Mouse (Mus musculus) cerebellum, adult 9-10 months (tissue): ENCODE measurements around the gene Armc7.
"Not testable (repeated sequence)": the region's sequence is repeated elsewhere in the genome, so short reads cannot be mapped to it uniquely, and the experiment has no call there.

ENCODE experiments used
- DNase-seq: peaks from one replicate; pipeline ENCODE4 v3.0.0; 2022

Gene Armc7

GRCm38 (mm10) chr11:115456182-115456581 is 19.3 kb upstream of the Armc7 start:
- no peak for DNase-seq

GRCm38 (mm10) chr11:115457405-115457804 is 18.1 kb upstream of the Armc7 start:
- DNase-seq: no peak

GRCm38 (mm10) chr11:115460976-115461375 is 14.5 kb upstream of the Armc7 start:
- DNase-seq: no peak

DNA sequence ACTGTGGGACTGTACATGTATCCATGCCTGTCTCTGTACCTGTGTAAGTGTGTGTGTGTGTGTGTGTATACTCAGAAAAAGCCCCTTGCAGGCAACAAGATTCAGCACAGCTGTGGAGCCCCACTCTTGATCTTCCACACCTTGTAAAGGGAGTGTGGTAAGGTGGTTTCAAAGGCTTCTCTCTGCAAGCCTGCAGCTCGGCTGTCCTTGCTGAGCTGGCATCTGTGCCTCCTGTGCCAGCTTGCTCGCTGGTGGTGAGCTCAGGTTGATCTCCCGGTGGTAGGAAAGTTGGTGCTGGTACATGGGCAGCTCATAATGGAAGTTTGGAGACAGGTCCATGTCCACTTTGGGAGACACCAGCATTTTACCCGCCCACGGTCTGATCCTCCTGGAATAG is 13.6 kb upstream of the Armc7 start:
- DNase-seq: no peak

GRCm38 (mm10) chr11:115462243-115462891 is 13.1 kb upstream of the Armc7 start, which contains the start of gene Slc16a5:
Gene Slc16a5, plus strand, starts transcription at chr11:115462474.
- no peak for DNase-seq

DNA sequence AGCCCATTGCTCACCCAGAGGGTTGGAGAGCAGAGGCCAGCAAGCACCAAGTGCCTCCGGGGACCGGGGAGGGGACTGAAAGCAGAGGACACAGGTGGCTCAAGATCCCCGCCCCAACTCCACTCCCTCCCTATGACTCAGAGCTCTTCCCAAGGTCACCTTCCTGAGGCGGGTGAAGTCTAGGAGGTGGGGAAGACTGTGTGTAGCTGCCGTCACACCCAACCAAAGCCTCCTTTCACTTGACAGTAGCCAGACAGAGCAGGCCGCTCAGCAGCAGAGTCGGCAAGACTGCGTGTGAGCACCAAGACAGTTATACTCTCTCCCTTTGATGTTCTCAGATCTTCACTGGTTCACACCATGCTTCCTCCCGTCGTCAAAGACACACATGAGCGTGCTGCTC is 12.1 kb upstream of the Armc7 start:
- DNase-seq: no peak

GRCm38 (mm10) chr11:115464851-115465250 is 10.6 kb upstream of the Armc7 start:
- DNase-seq: no peak

DNA sequence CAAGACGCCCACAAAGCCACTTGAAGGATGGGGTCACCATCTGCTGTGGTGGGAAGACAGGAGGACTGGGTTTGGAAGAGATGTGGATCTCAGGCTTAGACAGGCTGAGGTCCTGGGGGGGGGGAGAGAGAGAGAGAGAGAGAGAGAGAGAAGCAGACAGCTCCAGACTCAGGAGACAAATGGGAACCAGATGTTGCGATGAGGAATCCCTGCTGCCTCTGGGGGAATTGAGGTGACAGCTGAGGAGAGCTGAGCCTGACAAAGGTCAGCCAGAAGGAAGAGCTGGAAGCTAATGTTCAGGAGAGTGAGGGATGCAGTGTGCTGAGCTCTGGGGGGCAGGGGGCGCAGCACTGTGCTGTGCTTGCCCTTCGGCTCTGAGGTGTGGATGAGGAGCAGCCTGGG is 8.2 kb upstream of the Armc7 start:
- DNase-seq: no peak

DNA sequence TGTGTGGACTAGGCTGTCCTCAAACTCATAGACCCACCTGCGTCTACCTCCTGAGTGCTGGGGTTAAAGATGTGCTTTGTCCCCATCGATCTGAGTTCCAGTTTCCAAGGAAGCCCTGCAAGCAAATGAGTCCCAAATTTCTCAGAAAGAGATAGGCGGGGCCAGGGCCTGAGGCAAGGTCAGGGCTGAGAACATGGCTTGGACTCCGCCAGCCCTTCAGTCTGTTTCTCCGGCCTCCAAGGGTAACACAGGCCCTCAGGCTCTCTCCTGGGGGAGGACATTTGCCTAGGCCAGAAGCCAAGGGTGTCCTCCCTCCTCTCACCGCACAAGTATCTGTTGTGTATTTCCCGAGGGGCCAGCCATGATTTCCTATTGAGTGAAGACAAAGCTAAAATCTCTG is 3.3 kb upstream of the Armc7 start:
- no peak for DNase-seq

- DNase-seq: peak; percentile 99
Measured at GRCm38 (mm10) chr11:115473626-115474275, 1.7 kb upstream of the Armc7 start.

DNA sequence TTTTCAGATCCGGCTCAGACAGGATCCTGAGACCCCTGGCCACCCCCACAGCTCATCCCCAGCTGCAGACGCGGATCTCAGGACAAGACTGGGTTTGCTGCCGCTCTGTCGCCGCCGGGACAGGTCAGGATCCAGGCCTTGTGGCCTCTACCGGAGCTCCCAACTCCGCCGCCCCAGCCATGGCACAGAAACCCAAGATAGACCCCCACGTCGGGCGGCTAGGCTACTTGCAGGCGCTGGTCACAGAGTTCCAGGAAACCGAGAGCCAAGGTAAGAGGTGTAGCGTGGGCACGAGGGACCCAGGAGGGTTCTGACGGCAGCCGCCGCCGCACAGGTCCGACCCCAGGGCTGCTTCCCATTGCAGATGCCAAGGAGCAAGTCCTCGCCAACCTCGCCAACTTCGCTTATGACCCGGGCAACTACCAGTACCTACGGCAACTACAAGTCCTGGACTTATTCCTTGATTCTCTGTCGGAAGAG is 331 bp downstream of the Armc7 start:
- DNase-seq: no peak

DNA sequence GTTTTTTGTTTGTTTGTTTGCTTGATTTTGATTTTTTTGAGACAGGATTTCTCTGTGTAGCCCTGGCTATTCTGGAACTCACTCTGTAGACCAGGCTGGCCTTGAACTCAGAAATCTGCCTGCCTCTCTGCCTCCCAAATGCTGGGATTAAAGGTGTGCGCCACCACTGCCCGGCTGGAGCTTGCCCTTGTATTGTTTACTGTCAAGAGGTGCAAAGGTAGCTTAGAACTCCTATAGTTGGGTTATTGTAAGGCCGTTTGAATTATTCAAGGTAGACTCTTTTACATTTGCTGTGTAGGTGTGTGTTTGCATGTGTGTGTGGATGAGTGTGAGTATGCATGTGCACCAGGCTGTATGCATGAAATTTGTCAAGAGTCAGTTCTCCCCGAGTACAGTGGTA is 1.2 kb downstream of the Armc7 start:
- not testable (repeated sequence) for DNase-seq

- not testable (repeated sequence) for DNase-seq
Measured at GRCm38 (mm10) chr11:115477388-115477787, 1.9 kb downstream of the Armc7 start.

GRCm38 (mm10) chr11:115478296-115478938 is 3.0 kb downstream of the Armc7 start:
- no peak for DNase-seq

DNA sequence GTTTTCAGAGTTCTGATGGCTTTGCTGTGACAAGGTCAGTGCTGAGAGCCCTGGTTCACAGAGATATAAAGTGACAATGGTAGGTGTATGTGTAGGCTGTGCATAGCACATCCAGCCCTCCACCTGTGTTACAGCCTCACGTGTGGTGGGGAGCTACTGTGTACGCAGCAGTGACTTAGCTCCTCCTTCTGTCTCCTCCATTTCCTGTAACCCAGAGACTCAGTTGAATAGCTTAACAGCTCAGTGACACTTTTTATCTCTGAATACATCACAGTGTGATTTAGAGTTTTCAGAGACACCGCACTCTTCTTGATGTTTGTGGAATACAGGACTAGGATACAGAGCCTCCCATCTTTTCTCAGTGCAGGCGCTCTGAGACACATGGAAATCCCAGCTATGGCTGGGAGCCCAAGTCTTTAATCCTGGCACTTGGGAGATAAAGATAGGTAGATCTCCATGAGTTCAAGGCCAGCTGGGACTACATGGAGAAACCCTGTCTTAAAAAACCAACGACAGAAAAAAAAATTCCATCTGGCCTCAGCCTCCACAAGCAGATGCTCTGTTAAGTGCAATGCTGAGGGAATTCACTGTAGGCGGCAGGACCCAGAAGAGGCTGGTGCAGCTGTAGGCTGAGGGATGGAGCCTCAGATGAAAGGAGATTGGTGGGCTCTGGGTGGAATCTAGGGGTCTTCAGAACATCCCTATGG is 6.2 kb downstream of the Armc7 start:
- DNase-seq: no peak

- no peak for DNase-seq
Measured at GRCm38 (mm10) chr11:115483278-115483677, 7.8 kb downstream of the Armc7 start.

GRCm38 (mm10) chr11:115483726-115484125 is 8.3 kb downstream of the Armc7 start:
- DNase-seq: peak; percentile 87

GRCm38 (mm10) chr11:115485155-115485554 is 9.7 kb downstream of the Armc7 start:
- DNase-seq: no peak

- peak; percentile 77 for DNase-seq
Measured at GRCm38 (mm10) chr11:115488551-115489104, 13.2 kb downstream of the Armc7 start.

GRCm38 (mm10) chr11:115490441-115491355 is 15.2 kb downstream of the Armc7 start:
- no peak for DNase-seq

GRCm38 (mm10) chr11:115491356-115492083 is 16.1 kb downstream of the Armc7 start, which contains the start of gene Nt5c:
Gene Nt5c, minus strand, starts transcription at chr11:115491862.
- DNase-seq: peak; percentile 84
